Mouse (Mus musculus) layer of hippocampus, adult 2 months (tissue): ENCODE measurements at regions not wholly inside any gene's neighbourhood (a gene's known extent, or its start where the extent isn't known, plus 50 kb on each side); places are given as distances from the start of the nearest gene placed in this dataset.

Experiments
- DNase-seq, 2 experiments: peaks; one replicate each; pipeline ENCODE4 v3.0.0; 2022; ENCODE audit warnings: low spot score in 2 of 2
- H3K27ac ChIP-seq: fragments of 200-600 bp; 2 replicates; pipeline ENCODE4 v1.8.1; 2022
- H3K4me3 ChIP-seq: fragments of 200-600 bp; 2 replicates; pipeline ENCODE4 v1.8.1; 2022; ENCODE audit warnings: mild to moderate bottlenecking
- CTCF ChIP-seq: fragments of 200-600 bp; conservative IDR thresholded peaks from 2 replicates; pipeline ENCODE4 v1.8.1; 2022; ENCODE audit warnings: antibody characterized with exemption, mild to moderate bottlenecking, moderate library complexity

GRCm38 (mm10) chr2:45757176-45757575 is 640.0 kb upstream of the Zeb2 start:
- Histone ChIP-seq H3K27ac (no peak overlapping the region), H3K4me3 (no peak overlapping the region)
- no peak for DNase-seq
- TF ChIP-seq CTCF, result no peak

- no peak overlapping the region for H3K4me3 ChIP-seq
- no peak overlapping the region for H3K27ac ChIP-seq
- no peak for DNase-seq
- no peak for TF ChIP-seq CTCF
These were observed 639.2 kb upstream of the Zeb2 start for GRCm38 (mm10) chr2:45756395-45756794.

GRCm38 (mm10) chr2:45751746-45752145 is 634.6 kb upstream of the Zeb2 start:
- TF ChIP-seq CTCF, result no peak
- Histone ChIP-seq H3K4me3 (no peak overlapping the region), H3K27ac (no peak overlapping the region)
- no peak for DNase-seq

- no peak for DNase-seq
- no peak for TF ChIP-seq CTCF
- no peak overlapping the region for H3K4me3 ChIP-seq
- no peak overlapping the region for H3K27ac ChIP-seq
These were observed 632.2 kb upstream of the Zeb2 start for GRCm38 (mm10) chr2:45749379-45749778.

- H3K4me3 ChIP-seq, result no peak overlapping the region
- peak overlapping the region; percentile 28; the same call in 1 of the 2 replicates for H3K27ac ChIP-seq
- DNase-seq, result no peak
- no peak for TF ChIP-seq CTCF
These were observed 630.4 kb upstream of the Zeb2 start for GRCm38 (mm10) chr2:45747263-45748236.

GRCm38 (mm10) chr2:45746606-45747005 is 629.4 kb upstream of the Zeb2 start:
- no peak overlapping the region for H3K4me3 ChIP-seq
- TF ChIP-seq CTCF, result no peak
- DNase-seq, result no peak
- H3K27ac ChIP-seq, result no peak overlapping the region

- no peak for DNase-seq
- no peak for TF ChIP-seq CTCF
- H3K27ac ChIP-seq, result no peak overlapping the region
- no peak overlapping the region for H3K4me3 ChIP-seq
These were observed 619.1 kb upstream of the Zeb2 start for GRCm38 (mm10) chr2:45736278-45736677.

- Histone ChIP-seq H3K4me3 (no peak overlapping the region), H3K27ac (no peak overlapping the region)
- TF ChIP-seq CTCF, result no peak
- DNase-seq, result no peak
These were observed 596.8 kb upstream of the Zeb2 start for GRCm38 (mm10) chr2:45713997-45714396.

GRCm38 (mm10) chr2:45707026-45707425 is 589.8 kb upstream of the Zeb2 start:
- Histone ChIP-seq H3K4me3 (no peak overlapping the region), H3K27ac (no peak overlapping the region)
- DNase-seq, result no peak
- no peak for TF ChIP-seq CTCF

GRCm38 (mm10) chr2:45702511-45702910 is 585.3 kb upstream of the Zeb2 start:
- no peak overlapping the region for H3K4me3 ChIP-seq
- DNase-seq, result no peak
- H3K27ac ChIP-seq, result 0 out of 2 replicates have a peak overlapping the region, but pooled peaks have one; percentile 32
- no peak for TF ChIP-seq CTCF

GRCm38 (mm10) chr2:45700578-45700977 is 583.4 kb upstream of the Zeb2 start:
- Histone ChIP-seq H3K27ac (no peak overlapping the region), H3K4me3 (no peak overlapping the region)
- DNase-seq, result no peak
- TF ChIP-seq CTCF, result no peak

GRCm38 (mm10) chr2:45693291-45694020 is 576.3 kb upstream of the Zeb2 start:
- no peak overlapping the region for H3K4me3 ChIP-seq
- DNase-seq, result no peak
- no peak for TF ChIP-seq CTCF
- 0 out of 2 replicates have a peak overlapping the region, but pooled peaks have one; percentile 9 for H3K27ac ChIP-seq

- TF ChIP-seq CTCF, result no peak
- DNase-seq, result no peak
- no peak overlapping the region for H3K4me3 ChIP-seq
- H3K27ac ChIP-seq, result no peak overlapping the region
These were observed 575.6 kb upstream of the Zeb2 start for GRCm38 (mm10) chr2:45692819-45693218.
